Mouse (Mus musculus) layer of hippocampus, postnatal 14 days (tissue): ENCODE data around the gene Clgn. TPM values are rescaled to one million over a fixed set of nuclear protein-coding genes. Genes with fewer than 3 reads are reported as not detected.
A peak's percentile ranks its signal among the peaks of the same experiment; 100 is the strongest.

Source experiments
- DNase-seq, 2 experiments: peaks; one replicate each; pipeline ENCODE4 v3.0.0; 2021 to 2022; ENCODE audit warnings: low spot score in 2 of 2, mixed read lengths in 1 of 2
- long read RNA-seq, 2 experiments: library from polyadenylated mRNA; stranded (forward); transcript quantifications; one replicate each; pipeline ENCODE4 v2.0.0; 2021
- total RNA-seq, 2 experiments: library from RNA; stranded (reverse); gene quantifications; 2 replicates each; pipeline ENCODE4 v1.2.3; 2021

The Clgn gene
- 10 to 100 TPM; 10.5 to 10.9 TPM for total RNA-seq
- long read RNA-seq, experiment 1, partial matches to known transcripts = 1 of 6 reads
- long read RNA-seq, experiment 1, other reads (novel, unspliced or antisense) = 4 of 6 reads
- long read RNA-seq, experiment 2, partial matches to known transcripts = 0 of 7 reads
- long read RNA-seq, experiment 2, other reads (novel, unspliced or antisense) = 5 of 7 reads

DNA sequence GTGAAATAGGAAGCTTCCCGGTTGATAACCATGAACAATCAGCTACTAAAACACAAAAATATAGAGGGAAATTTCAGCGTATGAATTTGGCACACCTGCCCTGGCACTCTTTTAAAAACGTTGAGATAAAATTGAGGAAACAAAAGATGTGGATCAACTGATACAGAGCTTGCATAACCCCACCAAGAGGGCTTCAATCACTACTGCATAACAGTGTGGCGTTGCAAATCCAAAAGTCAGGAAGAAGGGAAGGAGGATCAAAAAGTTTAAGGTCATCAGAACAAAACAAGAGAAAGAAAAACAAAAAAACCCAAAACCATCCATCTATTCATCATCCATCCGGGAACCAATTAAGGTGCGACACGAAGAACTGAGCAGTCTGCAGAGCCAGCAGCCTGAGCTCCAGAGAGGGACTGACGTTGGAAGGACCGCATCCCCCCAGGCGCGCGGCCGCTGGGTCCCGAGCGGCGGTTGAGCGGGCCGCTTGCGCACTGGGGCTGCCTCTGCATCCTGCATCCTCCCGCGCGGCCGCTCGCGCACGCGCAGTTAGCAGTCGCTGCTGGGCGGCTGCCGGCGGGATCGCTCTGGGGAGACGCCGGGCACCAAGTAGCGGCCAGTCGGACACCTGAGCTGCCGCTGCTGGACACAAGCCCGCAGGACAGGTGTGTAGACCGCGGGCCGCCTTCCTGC lies at the start of gene Clgn:
Gene Clgn (plus strand): TSS at position 552 of the 690 bp plus-strand sequence.
- peak; percentile 64 to 70 for DNase-seq

- DNase-seq = no peak
Observed at GRCm38 (mm10) chr8:83342076-83342475, 47.6 kb upstream of the Clgn start.

- peak in 1 of 2 experiments; percentile 27 for DNase-seq
Observed at GRCm38 (mm10) chr8:83342693-83343092, 47.0 kb upstream of the Clgn start.

- DNase-seq = no peak
Observed at GRCm38 (mm10) chr8:83348263-83348662, 41.4 kb upstream of the Clgn start, which contains the start of gene Mgat4d. Gene Mgat4d (plus strand): TSS chr8:83348471.

GRCm38 (mm10) chr8:83351315-83351714 lies 38.4 kb upstream of the Clgn start:
- DNase-seq = no peak

DNA sequence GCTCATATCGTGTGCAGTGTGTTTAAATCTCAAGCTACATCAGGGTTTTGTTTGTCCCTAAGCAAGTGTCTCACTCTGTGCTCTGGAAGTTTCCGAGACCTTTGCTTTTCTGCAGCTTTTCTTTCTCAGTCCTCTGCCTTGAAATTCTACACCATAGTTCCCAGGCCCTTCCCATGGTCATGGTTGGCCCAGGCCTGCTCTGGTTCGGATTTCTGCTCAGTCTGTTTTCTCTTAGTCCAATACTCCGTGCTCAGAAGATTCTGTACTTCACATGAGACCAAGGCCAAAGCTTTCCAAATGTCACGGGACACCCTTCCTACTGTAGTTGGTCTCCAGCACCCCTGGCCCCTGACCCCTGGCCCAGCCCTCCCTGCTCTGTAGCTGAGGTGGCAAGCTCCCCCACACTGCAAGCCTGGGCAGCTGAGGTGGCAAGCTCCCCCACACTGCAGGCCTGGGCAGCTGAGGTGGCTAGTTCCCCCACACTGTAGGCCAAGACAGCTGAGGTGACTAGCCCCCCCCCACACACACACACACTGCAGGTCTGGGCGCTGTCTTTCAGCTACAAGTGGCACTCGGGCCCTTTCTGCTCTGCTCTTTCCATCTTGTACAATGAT lies 26.4 kb upstream of the Clgn start:
- DNase-seq = no peak

GRCm38 (mm10) chr8:83377231-83377630 lies 12.4 kb upstream of the Clgn start:
- no peak for DNase-seq

DNA sequence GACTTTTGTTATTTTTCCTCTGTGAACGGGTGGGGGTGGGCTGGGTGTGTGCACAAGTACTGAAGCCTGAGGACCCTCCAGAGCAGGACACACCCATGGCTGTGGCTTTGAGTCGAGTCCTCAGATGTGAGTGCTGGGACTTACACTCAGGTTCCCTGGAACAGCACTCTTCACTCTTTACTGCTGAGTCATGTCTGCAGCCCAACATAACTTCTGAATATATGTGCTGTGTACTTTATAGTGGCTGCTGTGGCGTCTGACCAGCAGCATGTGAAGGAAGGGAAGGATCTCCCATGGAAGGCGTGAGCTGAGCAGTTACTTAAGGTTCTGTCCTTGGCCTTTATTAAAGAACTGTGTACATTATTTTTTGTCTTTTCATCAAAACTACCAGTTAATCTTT lies 9.5 kb upstream of the Clgn start:
- DNase-seq = no peak

GRCm38 (mm10) chr8:83381016-83381415 lies 8.7 kb upstream of the Clgn start:
- DNase-seq = no peak

DNA sequence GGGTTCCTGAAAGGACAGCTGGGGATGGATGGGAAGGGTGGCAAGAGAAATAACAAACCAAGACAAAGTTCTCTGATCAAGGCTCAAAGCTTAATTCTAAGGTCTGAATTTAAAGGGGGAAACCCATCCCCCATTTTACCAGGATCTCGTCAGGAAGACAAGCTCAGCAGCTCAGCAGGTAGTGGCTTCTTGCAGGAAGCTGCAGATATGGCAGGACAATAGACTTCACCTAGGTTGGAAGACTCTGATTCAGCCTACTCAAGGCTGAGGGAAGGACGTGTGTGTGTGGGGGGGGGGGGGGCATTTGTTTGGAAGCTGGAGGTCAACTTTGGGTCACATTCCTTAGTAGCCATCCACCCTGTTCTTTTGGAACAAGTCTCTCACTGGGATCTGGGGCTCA lies 6.8 kb upstream of the Clgn start:
- DNase-seq = no peak

DNA sequence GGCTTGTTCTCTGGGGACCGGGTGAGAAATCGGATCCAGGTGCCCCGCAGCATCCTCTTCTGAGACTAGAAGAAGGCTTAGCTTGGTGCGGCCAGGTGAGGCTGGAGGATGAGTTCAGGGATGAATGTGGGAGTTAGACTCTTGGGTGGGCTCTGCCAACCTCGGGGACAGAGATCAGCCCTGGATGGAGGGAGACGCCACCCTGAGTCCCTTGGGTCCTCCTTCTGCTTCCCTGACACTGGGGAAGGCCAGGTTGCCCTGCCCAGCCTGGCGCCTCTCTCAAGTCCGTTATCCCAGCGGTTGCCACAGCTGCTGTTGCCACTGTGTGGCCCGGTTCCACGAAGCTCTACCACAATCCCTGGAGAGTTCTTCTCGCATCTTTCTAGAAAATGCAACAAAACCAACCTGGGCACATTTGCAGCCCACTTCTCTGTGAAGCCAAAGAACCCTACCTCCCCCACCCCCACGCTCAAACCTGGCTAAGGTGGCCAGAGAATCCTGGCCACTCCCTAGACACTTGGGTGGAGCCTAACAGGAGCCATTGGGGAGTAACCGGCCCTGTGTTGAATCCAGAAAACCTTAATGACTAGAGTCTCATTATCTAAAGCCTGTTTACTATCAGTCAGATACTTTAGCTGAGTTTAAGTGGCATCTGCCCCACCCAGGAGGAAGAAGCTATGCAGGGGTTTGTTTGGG lies 487 bp downstream of the Clgn start:
- DNase-seq = no peak

DNA sequence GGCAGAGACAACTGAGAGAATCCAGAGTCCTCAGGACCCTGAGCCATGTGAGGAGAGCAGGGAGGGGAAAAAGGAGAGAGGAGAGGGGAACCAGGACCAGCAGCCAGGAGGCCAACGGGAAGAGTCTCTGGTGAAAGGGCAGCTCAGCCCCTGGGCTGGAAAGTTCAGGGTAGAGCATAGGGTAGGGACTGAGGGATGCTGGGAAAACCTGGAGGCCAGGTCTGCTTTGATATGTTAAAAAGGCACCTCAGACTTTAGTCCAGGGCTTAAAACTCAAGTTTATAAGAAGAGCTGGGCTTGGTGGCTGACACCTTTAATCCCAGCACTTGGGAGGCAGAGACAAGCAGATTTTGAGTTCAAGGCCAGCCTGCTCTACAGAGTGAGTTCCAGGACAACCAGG lies 2.9 kb downstream of the Clgn start:
- no peak for DNase-seq

DNA sequence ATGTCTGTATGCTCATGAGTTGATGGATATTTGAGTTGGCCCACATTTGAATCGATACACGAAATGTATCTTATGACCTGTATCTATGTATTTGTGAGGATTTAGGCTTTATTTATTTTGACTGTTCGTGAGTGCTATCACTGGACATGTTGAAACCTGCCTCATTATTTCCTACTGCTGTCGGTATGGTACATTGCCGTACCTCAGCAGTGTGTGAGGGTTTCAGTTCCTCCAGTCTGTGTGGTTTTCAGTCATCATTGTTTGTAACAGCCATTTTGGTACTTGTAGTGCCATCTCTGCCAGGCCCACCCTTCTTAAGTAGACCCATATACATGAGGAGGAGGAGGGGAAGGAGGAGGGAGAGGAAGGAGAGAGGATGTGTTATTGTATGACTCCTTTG lies 4.7 kb downstream of the Clgn start:
- no peak for DNase-seq

GRCm38 (mm10) chr8:83396680-83397079 lies 7.0 kb downstream of the Clgn start:
- DNase-seq = no peak

DNA sequence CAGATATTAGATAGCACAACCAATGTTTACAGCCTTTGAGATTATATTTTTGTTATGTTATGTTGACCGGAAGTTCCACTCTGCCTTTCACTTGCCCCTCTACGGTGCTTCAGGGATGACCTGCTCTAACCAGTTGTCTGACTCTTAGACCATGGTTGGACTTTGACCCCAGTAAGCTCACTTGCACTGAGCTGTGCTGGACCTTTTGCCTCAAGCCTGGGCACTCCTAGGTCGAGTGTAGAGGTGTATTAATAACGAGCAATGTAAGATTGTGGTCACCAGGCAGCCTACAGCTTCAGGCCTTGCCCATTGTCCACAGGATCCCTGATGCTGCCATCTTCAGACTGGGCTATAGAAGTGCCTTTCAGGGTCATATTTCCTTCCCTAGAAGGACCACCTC lies 8.1 kb downstream of the Clgn start:
- no peak for DNase-seq

DNA sequence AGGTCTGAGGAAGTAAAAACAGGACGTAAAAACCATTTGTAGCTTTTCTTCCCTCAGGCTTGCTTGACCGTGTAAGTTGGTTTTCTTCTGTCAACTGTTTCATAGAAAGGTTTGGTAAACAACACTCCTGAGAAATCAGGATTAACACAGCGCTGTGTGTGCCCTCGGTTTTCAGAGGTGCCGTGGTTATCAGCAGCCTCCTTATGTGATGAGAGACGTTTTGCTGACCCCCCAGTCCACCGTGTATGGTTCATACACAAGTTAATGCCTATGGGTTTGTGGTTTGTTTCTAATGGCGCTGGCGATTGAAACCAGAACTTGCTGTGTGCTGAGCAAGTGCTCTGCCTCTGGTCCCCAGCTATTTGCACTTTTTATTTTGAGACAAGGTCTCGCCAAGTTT lies 15.9 kb downstream of the Clgn start:
- DNase-seq = no peak

- DNase-seq = no peak
Observed at GRCm38 (mm10) chr8:83406836-83407235, 17.2 kb downstream of the Clgn start.

GRCm38 (mm10) chr8:83408496-83408895 lies 18.8 kb downstream of the Clgn start:
- no peak for DNase-seq

- no peak for DNase-seq
Observed at GRCm38 (mm10) chr8:83416878-83417277, 27.2 kb downstream of the Clgn start.

- DNase-seq = no peak
Observed at GRCm38 (mm10) chr8:83417970-83418369, 28.3 kb downstream of the Clgn start.

DNA sequence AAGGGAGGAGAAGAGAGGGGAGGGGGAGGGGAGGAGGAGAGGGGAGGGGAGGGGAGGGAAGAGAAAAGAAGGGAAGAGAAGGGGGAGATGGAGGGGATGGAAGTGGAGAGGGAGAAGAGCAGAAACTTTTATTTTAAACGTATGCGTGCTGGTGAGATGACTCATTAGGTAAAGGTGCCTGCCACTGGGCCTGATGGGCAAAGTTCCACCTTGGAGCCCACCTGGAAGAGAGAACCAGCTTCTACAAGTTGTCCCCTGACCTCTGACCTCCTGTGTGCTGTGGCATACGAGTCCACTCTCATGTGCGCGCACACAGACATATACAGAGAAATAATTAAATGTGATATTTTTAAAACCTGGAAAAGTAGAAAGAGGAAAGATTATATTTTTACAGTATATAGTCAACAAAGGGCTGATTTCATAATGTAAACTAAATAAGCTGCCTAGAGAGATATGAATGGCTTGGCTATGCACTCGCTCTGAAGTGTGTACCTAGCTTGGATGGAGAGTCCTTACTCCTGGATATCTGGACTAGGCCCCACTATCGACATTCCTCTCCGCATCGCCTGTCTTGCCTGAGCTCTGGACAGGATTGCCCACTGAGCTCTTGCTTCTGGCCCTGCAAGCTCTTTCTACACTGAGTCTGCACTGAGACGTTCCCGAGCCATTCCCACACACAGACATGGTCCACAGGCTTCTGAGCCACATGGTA lies 29.3 kb downstream of the Clgn start:
- no peak for DNase-seq
